Mouse (Mus musculus) adrenal gland, postnatal 25 days (tissue): Measurements from ENCODE around the gene Kdm6b. TPM values are rescaled to one million over a fixed set of nuclear protein-coding genes. Genes with fewer than 3 reads are reported as not detected.
A peak's percentile ranks its signal among the peaks of the same experiment; 100 is the strongest.

Source experiments
- DNase-seq: peaks from one replicate; pipeline ENCODE4 v3.0.0; 2021; ENCODE audit warnings: mixed read lengths
- long read RNA-seq: library from polyadenylated mRNA; stranded (forward); transcript quantifications from one replicate; pipeline ENCODE4 v2.0.0, GENCODE M21; 2021
- total RNA-seq: library from RNA; stranded (reverse); gene quantifications from 2 replicates; pipeline ENCODE4 v1.2.3, GENCODE M21; 2021

Gene Kdm6b
- total RNA-seq = 45.1 and 46.2 TPM in 2 replicates
- long read RNA-seq, partial matches to known transcripts = 8 of 12 reads
- long read RNA-seq, other reads (novel, unspliced or antisense) = 3 of 12 reads

DNA sequence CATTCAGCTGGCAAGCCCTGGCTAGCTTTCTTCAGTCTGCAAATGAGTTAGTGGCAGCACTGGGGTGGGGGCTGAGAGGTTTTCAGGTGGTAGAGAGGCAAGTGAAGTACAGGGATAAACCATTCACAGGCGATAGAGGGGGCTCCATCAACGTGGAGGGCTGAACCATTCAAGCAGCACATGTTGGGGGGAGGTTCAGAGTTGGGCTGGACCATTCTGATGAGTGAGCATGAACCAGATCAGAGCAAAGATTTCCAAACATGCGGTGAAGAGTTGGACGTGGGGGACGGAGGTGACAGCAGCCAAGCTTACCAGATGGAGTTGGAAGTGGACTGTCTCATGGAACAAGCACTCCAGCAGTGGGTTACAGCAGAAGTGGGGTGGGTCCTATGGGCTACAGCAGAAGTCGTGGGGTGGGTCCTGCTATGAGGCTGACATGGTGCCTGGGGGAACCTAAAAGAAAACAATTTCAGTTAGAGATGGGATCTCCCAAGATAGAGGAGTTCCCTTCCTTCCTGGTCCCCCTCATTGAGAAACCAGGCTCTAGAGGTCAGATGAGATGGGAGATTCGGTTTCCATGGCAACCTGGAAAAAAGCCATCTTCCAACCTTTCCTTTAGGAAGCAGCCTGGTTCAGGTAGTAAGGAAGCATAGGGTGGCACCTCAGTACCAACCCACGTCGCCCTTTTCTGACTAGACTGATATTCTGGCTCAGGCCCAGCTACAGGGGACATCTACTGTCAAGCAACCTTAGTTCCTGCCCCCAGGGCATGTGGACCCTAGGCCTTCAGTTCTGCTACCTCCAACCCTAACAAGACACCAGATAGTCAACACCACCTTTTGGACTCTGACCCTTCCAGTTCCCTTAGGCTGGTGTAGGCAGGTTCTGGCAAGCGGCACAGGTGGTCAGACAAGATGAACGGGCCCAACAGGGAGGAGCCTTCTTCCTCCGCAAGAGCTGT lies at the start of gene Kdm6b:
Gene Kdm6b (minus strand): TSS at position 455 of the 961 bp plus-strand sequence.
- no peak for DNase-seq

- DNase-seq = no peak
These were observed 48.1 kb upstream of the Kdm6b start for GRCm38 (mm10) chr11:69461568-69461967.

DNA sequence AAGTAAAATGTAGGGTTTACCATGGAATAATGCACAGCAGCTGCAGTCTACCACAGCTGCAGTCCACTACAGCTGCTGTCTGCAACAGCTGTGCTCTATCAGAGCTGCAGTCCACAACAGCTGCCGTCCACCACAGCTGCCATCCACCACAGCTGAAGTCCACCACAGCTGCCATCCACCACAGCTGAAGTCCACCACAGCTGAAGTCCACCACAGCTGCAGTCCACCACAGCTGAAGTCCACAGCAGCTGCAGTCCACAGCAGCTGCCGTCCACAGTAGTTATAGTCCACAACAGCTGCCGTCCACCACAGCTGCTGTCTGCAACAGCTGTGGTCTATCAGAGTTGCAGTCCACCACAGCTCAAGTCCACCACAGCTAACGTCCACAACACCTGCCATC lies 46.4 kb upstream of the Kdm6b start:
- no peak for DNase-seq

GRCm38 (mm10) chr11:69457006-69457579 lies 43.6 kb upstream of the Kdm6b start:
- peak; percentile 25 for DNase-seq

DNA sequence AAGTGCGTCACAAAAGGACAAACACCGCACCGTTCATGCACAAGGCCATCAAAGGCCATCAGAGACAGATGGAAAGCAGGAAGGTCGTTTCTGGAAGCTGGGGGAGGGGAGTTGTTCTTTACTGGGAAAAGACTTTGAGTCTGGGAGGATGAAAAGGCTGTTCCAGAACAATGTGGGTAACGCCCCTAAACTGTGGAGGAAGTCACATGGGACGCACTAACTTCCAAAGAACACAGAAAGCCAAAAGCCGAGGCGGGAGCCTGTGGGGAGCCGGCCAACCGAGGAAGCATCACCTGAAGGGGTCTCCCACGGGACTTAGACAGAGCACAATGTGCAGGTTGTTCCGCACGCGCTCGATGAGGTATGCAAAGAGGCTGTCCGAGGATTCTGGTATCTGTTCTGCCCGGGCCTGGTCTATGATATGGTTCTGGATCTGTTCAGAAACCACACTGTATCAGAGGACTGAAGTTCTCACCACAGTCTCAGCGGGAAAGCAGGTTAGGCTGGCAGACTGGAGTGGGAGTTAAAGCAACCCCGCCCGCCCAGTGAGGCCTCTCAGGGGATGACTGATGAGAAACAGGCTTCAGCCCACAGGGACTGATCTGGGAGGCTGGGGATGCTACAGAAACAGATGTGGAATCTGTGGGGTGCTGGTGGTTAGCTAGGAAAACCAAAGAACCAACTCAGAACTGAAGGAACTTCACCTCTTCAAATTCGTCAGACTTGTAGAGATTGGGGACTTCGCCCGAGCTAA lies 38.8 kb upstream of the Kdm6b start:
- DNase-seq = no peak

DNA sequence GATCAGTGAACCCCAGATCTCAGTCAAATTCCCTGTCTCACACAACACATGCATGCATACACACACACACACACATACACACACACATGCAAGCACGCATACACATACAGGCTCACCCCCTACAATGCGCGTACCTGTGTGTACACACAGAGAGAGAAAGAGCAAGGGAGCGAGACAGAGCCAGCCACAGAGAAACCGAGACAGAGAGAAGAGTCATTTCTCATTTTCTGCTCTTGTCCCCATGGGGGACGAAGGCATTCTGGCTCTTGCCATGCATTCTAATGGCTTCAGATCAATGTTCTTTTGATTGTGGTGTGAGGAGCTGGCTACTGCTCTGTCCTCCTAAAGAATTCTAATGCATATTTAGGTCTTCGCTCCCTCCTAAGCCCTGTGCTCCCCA lies 33.8 kb upstream of the Kdm6b start:
- DNase-seq = no peak

- DNase-seq = peak; percentile 38
These were observed 29.9 kb upstream of the Kdm6b start for GRCm38 (mm10) chr11:69443328-69443727.

DNA sequence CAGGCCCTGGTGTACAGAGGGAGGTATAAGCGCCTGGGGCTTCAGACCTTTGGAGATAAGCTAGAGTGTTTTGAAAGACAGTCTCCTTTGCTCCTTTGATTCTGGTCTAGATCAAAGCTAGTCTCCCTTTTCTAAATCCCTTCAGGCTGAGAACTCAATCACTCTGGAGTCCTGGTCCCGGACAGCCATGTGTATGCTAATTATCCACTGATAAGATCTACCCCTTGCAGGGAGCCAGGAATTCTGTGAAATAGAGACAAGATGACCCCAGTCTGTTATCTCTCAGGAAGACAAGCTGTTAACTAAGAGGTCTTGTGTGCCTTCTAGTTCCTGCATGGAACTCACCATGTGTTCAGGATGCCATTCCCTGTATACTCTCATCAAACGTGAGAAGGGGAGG lies 23.8 kb upstream of the Kdm6b start:
- DNase-seq = no peak

DNA sequence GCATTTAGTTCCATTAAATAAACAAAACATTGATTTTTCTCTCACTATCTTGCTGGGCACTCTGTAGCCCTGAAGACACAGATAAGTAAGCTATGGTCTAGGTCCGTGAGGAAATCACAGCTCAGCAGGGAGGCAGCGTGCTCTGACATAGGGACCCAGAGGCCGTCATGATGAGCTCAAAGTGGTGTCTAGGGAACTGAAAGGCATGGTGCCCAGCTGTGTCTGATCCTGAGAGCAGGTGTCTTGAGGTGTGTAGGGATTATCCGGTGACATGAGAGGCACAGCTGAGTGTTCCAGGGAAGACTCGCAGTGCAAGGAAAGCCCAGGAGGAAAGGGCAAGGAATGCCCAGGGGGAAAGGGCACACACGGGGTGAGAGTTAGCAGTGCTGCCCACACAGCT lies 19.7 kb upstream of the Kdm6b start:
- no peak for DNase-seq

- no peak for DNase-seq
These were observed 19.1 kb upstream of the Kdm6b start for GRCm38 (mm10) chr11:69432640-69432982.

DNA sequence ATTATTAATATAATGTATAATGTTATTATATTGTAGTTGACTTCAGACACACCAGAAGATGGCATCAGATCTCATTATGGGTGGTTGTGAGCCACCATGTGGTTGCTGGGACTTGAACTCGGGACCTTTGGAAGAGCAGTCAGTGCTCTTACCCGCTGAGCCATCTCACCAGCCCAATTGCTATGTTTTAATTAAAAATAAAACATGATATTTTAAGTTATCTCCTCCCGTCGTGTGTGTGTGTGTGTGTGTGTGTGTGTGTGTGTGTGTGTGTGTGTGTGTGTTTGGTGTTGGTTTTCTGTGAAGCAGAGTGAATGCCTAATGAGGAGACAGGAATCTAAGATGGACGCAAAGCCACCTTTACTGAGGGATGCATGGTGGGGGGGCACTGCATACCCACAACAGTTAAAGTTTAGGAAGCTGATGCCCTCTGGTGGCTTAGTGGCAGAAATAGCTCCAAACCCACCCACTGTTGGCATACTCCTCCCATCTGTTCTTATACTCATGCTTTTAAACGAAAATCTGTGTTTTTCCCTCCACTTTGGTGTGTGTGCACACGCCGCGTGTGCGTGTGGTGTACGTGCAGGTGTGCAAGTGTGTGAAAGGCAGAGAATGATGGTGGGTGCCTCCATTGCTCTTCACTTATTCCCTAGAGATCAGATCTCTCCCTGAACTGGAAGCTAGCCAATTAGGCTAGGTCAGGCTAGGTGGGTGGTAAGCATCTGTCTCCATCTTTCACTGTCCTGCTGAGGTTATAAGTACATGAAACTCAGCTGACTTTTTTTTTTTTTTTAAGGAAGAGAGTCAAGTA lies 18.6 kb upstream of the Kdm6b start:
- DNase-seq = peak; percentile 64

- no peak for DNase-seq
These were observed 17.2 kb upstream of the Kdm6b start for GRCm38 (mm10) chr11:69430631-69431030.

DNA sequence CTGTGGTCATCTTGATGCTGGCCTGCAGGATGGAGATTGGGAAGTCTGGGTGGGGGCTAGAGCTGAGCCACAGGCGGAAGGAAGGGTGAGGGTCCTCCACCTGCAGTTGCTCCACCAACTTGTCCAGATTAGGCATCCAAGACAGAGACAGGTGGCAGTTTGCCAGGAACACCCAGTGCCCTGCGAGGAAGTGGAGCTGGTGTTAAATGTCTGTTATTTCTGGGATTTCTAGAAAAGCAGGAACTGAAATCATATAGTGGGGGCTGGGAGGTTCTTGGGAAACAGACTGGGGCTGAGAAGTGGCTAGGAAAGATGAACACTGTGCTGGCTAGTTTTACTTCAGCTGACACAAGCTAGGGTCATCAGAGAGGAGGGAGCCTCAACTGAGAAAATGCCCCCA lies 15.8 kb upstream of the Kdm6b start:
- DNase-seq = no peak

GRCm38 (mm10) chr11:69428751-69429150 lies 15.3 kb upstream of the Kdm6b start:
- DNase-seq = peak; percentile 52

GRCm38 (mm10) chr11:69426246-69426645 lies 12.8 kb upstream of the Kdm6b start:
- DNase-seq = no peak

- DNase-seq = no peak
These were observed 10.4 kb upstream of the Kdm6b start for GRCm38 (mm10) chr11:69423885-69424284.

- no peak for DNase-seq
These were observed 9.4 kb upstream of the Kdm6b start for GRCm38 (mm10) chr11:69422842-69423241.

- no peak for DNase-seq
These were observed 7.9 kb upstream of the Kdm6b start for GRCm38 (mm10) chr11:69421131-69421977.

GRCm38 (mm10) chr11:69420554-69421000 lies 7.1 kb upstream of the Kdm6b start:
- no peak for DNase-seq

GRCm38 (mm10) chr11:69419813-69420553 lies 6.5 kb upstream of the Kdm6b start:
- peak; percentile 75 for DNase-seq
